Mouse (Mus musculus): ENCODE results near the gene Spats2l. TPM values are rescaled to one million over a fixed set of nuclear protein-coding genes. Genes with fewer than 3 reads are reported as not detected.
A peak's percentile ranks its signal among the peaks of the same experiment; 100 is the strongest.

The Spats2l gene
- polyA plus RNA-seq, 1 experiment from 2014 or later = 69.5 TPM

DNA sequence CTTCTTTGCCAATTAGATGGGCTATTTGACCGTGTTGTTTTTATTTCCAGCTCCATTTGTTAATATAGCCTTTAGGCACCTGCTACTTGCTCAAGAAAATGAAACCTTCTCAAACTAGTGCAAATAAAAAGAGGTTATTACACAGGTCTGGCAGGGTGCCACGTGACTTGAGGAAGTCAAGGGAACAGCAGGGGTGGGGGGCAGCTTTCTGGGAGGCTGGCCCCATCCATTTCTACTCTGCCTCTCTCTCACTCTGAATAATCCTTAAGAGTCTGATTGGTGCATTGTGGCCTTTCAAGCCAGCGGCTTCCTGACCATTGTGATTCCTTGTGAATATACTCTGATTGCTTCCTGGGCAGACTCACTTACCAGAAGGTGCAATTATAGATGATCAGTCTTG, 98.0 kb downstream of the Spats2l start:
- H3K36me3 ChIP-seq (ENCODE audit: insufficient read depth, low read length) = no peaks in the 10 kb centered on the region
- peaks cover 14% of the 10 kb centered on the region; the same call in 1 of the 2 replicates for H3K4me1 ChIP-seq (replicated peaks; ENCODE audit: insufficient read depth, low read length)
- 57% methylated on average over 3 of the region's 3 CpGs for WGBS
- DNase-seq (ENCODE audit: low spot score) (no peak), ATAC-seq (replicated peaks; ENCODE audit: low FRiP score, low read depth) (no peak)
- no peak overlapping the region for H3K4me2 ChIP-seq (ENCODE audit: low read length)
- H3K27ac ChIP-seq = no peak overlapping the region
- no peaks in the 10 kb centered on the region for H3K9me3 ChIP-seq (replicated peaks; ENCODE audit: low read length)
- no peak overlapping the region for H3K9ac ChIP-seq (ENCODE audit: low read depth, low read length)
- TF ChIP-seq CTCF (IDR thresholded peaks at IDR 0.05; ENCODE audit: low read depth) = no peak
- H3K4me3 ChIP-seq (replicated peaks; ENCODE audit: low read depth, low read length) = no peak overlapping the region
- H3K27me3 ChIP-seq (ENCODE audit: insufficient read depth, low read length) = no peaks in the 10 kb centered on the region

DNA sequence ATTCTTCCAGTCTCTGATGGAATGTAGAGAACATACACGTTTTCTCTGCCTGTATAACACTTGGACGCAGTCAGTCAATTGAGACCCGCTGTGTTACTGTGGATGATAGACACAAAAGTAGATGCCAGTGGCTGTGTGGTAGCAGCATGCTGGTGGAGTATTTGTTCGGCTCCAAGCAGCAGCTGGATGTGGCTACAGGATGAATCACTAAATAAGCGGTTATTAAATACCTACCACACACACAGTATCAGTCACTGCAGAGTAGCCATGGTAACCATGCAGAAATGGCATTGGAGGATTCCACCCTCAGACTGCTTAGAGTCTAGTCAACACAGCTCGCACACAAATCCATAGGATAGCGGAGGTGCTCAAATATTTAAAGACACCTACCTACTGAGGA, 100.0 kb downstream of the Spats2l start:
- no peak overlapping the region for H3K27ac ChIP-seq
- H3K9ac ChIP-seq (ENCODE audit: low read depth, low read length) = no peak overlapping the region
- no peak for TF ChIP-seq CTCF (IDR thresholded peaks at IDR 0.05; ENCODE audit: low read depth)
- no peaks in the 10 kb centered on the region for H3K36me3 ChIP-seq (ENCODE audit: insufficient read depth, low read length)
- DNase-seq (ENCODE audit: low spot score) (no peak), ATAC-seq (replicated peaks; ENCODE audit: low FRiP score, low read depth) (no peak)
- no peak overlapping the region for H3K4me2 ChIP-seq (ENCODE audit: low read length)
- 0 out of 2 replicates have a peak, but pooled peaks cover 5% of the 10 kb centered on the region for H3K4me1 ChIP-seq (replicated peaks; ENCODE audit: insufficient read depth, low read length)
- H3K9me3 ChIP-seq (replicated peaks; ENCODE audit: low read length) = no peaks in the 10 kb centered on the region
- no peaks in the 10 kb centered on the region for H3K27me3 ChIP-seq (ENCODE audit: insufficient read depth, low read length)
- no peak overlapping the region for H3K4me3 ChIP-seq (replicated peaks; ENCODE audit: low read depth, low read length)
- 93% methylated on average over 7 of the region's 7 CpGs for WGBS

DNA sequence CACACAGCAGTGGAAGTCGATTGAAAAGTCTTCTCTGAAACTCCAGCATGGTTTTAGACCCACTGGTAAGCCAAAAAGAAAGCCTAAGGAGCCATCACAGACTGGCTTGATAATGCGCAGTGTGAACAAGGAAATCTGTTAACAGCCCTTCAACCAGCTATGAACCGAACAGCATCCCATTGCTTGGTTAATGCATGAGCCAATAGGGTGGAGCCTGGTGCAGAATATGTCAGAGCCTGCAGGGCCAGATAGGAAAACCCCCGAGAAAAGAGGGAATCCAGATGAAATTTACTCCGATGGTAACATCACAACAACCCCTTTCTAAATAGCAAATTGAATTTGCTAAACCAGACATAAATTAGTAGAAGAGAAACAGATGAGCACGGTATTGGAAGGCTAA, 101.1 kb downstream of the Spats2l start:
- no peak for TF ChIP-seq CTCF (IDR thresholded peaks at IDR 0.05; ENCODE audit: low read depth)
- no peak for DNase-seq (ENCODE audit: low spot score)
- Histone ChIP-seq H3K4me3 (replicated peaks; ENCODE audit: low read depth, low read length) (no peak overlapping the region), H3K4me2 (ENCODE audit: low read length) (no peak overlapping the region), H3K36me3 (ENCODE audit: insufficient read depth, low read length) (no peaks in the 10 kb centered on the region), H3K27me3 (ENCODE audit: insufficient read depth, low read length) (no peaks in the 10 kb centered on the region), H3K4me1 (replicated peaks; ENCODE audit: insufficient read depth, low read length) (no peaks in the 10 kb centered on the region), H3K9me3 (replicated peaks; ENCODE audit: low read length) (no peaks in the 10 kb centered on the region), H3K9ac (ENCODE audit: low read depth, low read length) (no peak overlapping the region), H3K27ac (no peak overlapping the region)
- ATAC-seq (replicated peaks; ENCODE audit: low FRiP score, low read depth) = no peak
- WGBS = 79% methylated on average over 6 of the region's 6 CpGs

DNA sequence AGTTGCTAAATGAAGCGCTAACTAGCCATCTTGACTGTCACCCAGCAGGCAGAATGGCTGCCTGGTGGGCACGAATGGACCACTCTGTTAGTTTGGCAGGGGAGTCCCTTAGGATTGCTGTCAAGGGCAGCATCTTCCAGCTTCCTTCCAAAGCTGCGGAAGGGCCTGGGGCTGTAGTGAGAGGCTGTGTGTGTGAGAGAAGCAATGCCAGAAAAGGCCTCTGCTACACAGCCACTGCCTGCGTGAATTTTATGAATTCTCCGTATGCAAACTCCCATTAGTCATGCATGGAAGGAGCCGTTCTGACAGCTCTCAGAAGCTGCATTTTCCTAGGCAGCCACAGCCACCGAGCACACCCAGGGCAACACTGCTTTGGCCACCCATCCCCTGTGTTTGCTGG, 101.5 kb downstream of the Spats2l start:
- no peak overlapping the region for H3K9ac ChIP-seq (ENCODE audit: low read depth, low read length)
- no peak overlapping the region for H3K27ac ChIP-seq
- H3K4me2 ChIP-seq (ENCODE audit: low read length) = no peak overlapping the region
- no peaks in the 10 kb centered on the region for H3K27me3 ChIP-seq (ENCODE audit: insufficient read depth, low read length)
- 41% methylated on average over 7 of the region's 7 CpGs for WGBS
- H3K4me3 ChIP-seq (replicated peaks; ENCODE audit: low read depth, low read length) = no peak overlapping the region
- DNase-seq (ENCODE audit: low spot score) (no peak), ATAC-seq (replicated peaks; ENCODE audit: low FRiP score, low read depth) (no peak)
- H3K36me3 ChIP-seq (ENCODE audit: insufficient read depth, low read length) = no peaks in the 10 kb centered on the region
- H3K9me3 ChIP-seq (replicated peaks; ENCODE audit: low read length) = no peaks in the 10 kb centered on the region
- H3K4me1 ChIP-seq (replicated peaks; ENCODE audit: insufficient read depth, low read length) = no peaks in the 10 kb centered on the region
- TF ChIP-seq CTCF (IDR thresholded peaks at IDR 0.05; ENCODE audit: low read depth) = no peak

DNA sequence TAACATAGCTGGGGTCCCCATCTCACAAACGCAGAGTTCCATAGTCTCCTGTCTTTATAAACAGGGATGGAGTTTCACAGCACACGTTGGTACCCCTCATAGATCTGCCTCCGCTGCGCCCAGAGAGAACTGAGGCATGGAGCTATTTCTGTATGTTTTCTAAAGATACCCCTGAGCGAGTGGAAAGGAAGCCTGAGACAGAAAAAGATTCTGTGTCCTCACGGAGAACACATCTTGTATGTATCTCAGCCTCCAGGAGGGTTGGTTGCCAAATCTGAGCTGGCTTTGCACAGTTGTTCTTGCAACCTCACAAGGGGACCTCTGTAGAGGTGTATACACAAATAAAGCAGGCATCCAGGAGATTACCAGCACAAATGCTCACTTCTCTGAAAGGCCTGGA, 105.0 kb downstream of the Spats2l start:
- WGBS = 89% methylated on average over 6 of the region's 6 CpGs

DNA sequence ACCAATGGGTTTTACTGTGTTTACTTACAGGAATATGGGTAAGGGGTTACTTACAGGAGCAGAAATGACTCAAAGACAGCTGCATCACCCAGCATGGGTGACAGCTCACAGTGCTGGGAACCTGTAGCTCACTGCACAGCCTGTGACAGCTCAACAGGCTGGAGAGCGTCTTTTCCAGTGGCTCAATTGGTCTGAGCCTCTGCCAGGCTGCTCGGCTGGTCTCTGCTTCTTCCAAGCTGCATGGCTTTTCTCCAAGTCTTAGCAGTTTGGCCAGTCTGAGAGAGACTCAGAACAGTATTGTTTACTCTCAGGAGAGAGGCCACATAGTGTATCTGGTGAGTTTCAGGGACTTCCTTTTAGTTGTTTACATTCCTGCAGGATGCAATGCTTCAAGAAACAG, 110.9 kb downstream of the Spats2l start:
- 79% methylated on average over 2 of the region's 2 CpGs for WGBS
- H3K27me3 ChIP-seq (ENCODE audit: insufficient read depth, low read length) = no peaks in the 10 kb centered on the region
- no peaks in the 10 kb centered on the region for H3K9me3 ChIP-seq (replicated peaks; ENCODE audit: low read length)
- H3K27ac ChIP-seq = no peak overlapping the region
- no peak overlapping the region for H3K4me3 ChIP-seq (replicated peaks; ENCODE audit: low read depth, low read length)
- no peak for TF ChIP-seq CTCF (IDR thresholded peaks at IDR 0.05; ENCODE audit: low read depth)
- DNase-seq (ENCODE audit: low spot score) (no peak), ATAC-seq (replicated peaks; ENCODE audit: low FRiP score, low read depth) (no peak)
- H3K9ac ChIP-seq (ENCODE audit: low read depth, low read length) = no peak overlapping the region
- no peak overlapping the region for H3K4me2 ChIP-seq (ENCODE audit: low read length)
- peaks cover 8% of the 10 kb centered on the region; the same call in 1 of the 2 replicates for H3K4me1 ChIP-seq (replicated peaks; ENCODE audit: insufficient read depth, low read length)
- no peaks in the 10 kb centered on the region for H3K36me3 ChIP-seq (ENCODE audit: insufficient read depth, low read length)

More for the DNA sequence above, 105.0 kb downstream of the Spats2l start:
- Histone ChIP-seq H3K36me3 (ENCODE audit: insufficient read depth, low read length) (no peaks in the 10 kb centered on the region), H3K27me3 (ENCODE audit: insufficient read depth, low read length) (no peaks in the 10 kb centered on the region), H3K4me1 (replicated peaks; ENCODE audit: insufficient read depth, low read length) (no peaks in the 10 kb centered on the region), H3K9me3 (replicated peaks; ENCODE audit: low read length) (no peaks in the 10 kb centered on the region), H3K4me2 (ENCODE audit: low read length) (no peak overlapping the region), H3K4me3 (replicated peaks; ENCODE audit: low read depth, low read length) (no peak overlapping the region), H3K9ac (ENCODE audit: low read depth, low read length) (no peak overlapping the region), H3K27ac (no peak overlapping the region)
- no peak for DNase-seq (ENCODE audit: low spot score)
- TF ChIP-seq CTCF (IDR thresholded peaks at IDR 0.05; ENCODE audit: low read depth) = no peak
- ATAC-seq (replicated peaks; ENCODE audit: low FRiP score, low read depth) = no peak

DNA sequence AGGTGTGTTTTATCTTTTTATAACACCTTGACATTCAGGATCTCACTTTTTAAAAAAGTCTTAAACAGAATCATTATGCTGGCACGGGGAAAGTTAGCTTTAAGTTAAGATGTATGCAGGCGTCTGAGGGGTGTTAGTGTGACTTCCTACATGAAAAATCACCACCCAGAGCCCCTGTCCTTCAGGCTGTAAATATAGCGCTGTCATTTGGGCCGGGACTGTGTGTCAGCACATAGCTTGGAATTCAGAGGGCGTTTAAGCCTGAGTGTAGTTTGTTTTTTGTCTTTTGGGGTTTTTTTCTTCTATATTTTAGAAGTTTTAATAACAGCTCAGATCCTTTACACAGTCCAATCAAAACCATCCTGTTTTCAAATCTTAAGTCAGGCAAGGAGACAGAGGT, 115.8 kb downstream of the Spats2l start:
- Histone ChIP-seq H3K27ac (peak overlapping the region; percentile 69), H3K4me1 (replicated peaks; ENCODE audit: insufficient read depth, low read length) (peaks cover 14% of the 10 kb centered on the region; the same call in 1 of the 2 replicates), H3K9ac (ENCODE audit: low read depth, low read length) (no peak overlapping the region), H3K36me3 (ENCODE audit: insufficient read depth, low read length) (no peaks in the 10 kb centered on the region), H3K27me3 (ENCODE audit: insufficient read depth, low read length) (no peaks in the 10 kb centered on the region), H3K4me3 (replicated peaks; ENCODE audit: low read depth, low read length) (no peak overlapping the region), H3K9me3 (replicated peaks; ENCODE audit: low read length) (no peaks in the 10 kb centered on the region), H3K4me2 (ENCODE audit: low read length) (no peak overlapping the region)
- ATAC-seq (replicated peaks; ENCODE audit: low FRiP score, low read depth) (no peak), DNase-seq (ENCODE audit: low spot score) (peak; percentile 36)
- TF ChIP-seq CTCF (IDR thresholded peaks at IDR 0.05; ENCODE audit: low read depth) = no peak
- 24% methylated on average over 5 of the region's 5 CpGs for WGBS
